Mouse (Mus musculus): ENCODE data around the gene Lcn4. TPM values are rescaled to one million over a fixed set of nuclear protein-coding genes. Genes with fewer than 3 reads are reported as not detected.

Lcn4 gene
- polyA plus RNA-seq, 1 experiment from 2014 or later: not detected

GRCm38 (mm10) chr2:26641006-26641647 is 30.0 kb downstream of the Lcn4 start:
- Histone ChIP-seq H3K9me3 (no peaks in the 10 kb centered on the region), H3K4me1 (peaks cover 35% of the 10 kb centered on the region), H3K4me3 (no peak overlapping the region), H3K27ac (no peak overlapping the region), H3K36me3 (peaks cover 31% of the 10 kb centered on the region), H3K27me3 (ENCODE audit: insufficient read depth, poor library complexity, severe bottlenecking) (no peaks in the 10 kb centered on the region)
- 67% methylated on average over 7 of the region's 7 CpGs for WGBS
- no peak for DNase-seq (ENCODE audit: low spot score)

DNA sequence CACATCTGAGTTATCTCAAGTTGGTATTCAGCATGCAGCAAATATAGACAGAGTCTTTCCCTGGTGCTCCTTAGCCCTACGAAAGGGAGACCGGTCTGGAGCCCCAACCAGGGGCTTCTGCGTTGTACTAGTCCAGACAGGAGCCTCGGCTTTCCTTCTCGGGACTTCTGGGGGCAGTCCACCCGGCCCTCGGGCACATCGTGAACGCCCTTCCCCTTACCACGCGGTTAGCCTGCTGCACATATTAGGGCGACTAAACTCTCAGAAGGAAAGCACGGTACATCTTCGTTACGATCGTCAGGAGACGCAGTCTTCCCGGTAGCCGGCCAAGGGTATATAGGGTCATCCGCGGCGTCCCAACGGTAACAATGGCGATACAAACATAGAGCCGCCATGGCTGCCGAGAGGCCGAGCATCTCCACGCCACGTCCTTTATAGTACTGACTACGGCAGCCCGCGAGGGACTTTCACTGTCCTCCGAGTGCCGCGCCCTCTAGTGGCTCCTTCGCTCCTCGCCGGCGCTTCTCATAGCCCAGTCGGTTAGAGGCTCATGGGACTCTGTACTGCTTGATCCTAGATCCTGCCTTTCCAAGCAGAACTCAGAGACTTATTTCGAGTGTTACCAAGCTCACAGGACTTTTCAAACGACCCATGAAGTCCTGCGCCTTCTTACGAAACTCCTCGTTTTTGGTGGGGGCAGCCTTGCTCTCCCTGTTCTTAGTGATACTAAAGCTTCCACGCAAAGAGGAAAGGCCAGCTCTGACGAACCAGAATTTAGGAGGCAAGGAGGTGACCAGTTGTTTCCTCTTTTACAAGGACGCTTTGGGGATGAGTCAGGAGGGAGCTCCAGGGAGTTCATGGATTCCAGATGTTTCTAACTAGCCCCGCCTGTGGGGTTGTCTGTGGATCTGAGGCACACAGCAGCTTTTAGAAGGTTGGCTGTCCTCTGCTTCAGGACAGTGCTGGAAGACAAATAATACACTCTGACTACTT is 30.9 kb downstream of the Lcn4 start:
- peak overlapping the region; percentile 86 for H3K4me3 ChIP-seq
- WGBS: 4% methylated on average over 49 of the region's 49 CpGs
- peak; percentile 96 for DNase-seq (ENCODE audit: low spot score)
- H3K27ac ChIP-seq: peak overlapping the region; percentile 94
- H3K27me3 ChIP-seq (ENCODE audit: insufficient read depth, poor library complexity, severe bottlenecking): no peaks in the 10 kb centered on the region
- H3K9me3 ChIP-seq: no peaks in the 10 kb centered on the region
- H3K36me3 ChIP-seq: peaks cover 41% of the 10 kb centered on the region
- H3K4me1 ChIP-seq: peaks cover 41% of the 10 kb centered on the region

GRCm38 (mm10) chr2:26639083-26639482 is 32.0 kb downstream of the Lcn4 start:
- no peak for DNase-seq (ENCODE audit: low spot score)
- H3K27ac ChIP-seq: peak overlapping the region; percentile 69
- H3K4me1 ChIP-seq: peaks cover 45% of the 10 kb centered on the region
- no peaks in the 10 kb centered on the region for H3K27me3 ChIP-seq (ENCODE audit: insufficient read depth, poor library complexity, severe bottlenecking)
- 15% methylated on average over 8 of the region's 8 CpGs for WGBS
- H3K9me3 ChIP-seq: no peaks in the 10 kb centered on the region
- peak overlapping the region; percentile 86 for H3K4me3 ChIP-seq
- H3K36me3 ChIP-seq: peaks cover 50% of the 10 kb centered on the region

GRCm38 (mm10) chr2:26638572-26638971 is 32.5 kb downstream of the Lcn4 start:
- Histone ChIP-seq H3K4me1 (peaks cover 41% of the 10 kb centered on the region), H3K9me3 (no peaks in the 10 kb centered on the region), H3K4me3 (peak overlapping the region; percentile 86), H3K36me3 (peaks cover 54% of the 10 kb centered on the region), H3K27ac (0 out of 2 replicates have a peak overlapping the region, but pooled peaks have one; percentile 69), H3K27me3 (ENCODE audit: insufficient read depth, poor library complexity, severe bottlenecking) (no peaks in the 10 kb centered on the region)
- WGBS: 75% methylated on average over 5 of the region's 5 CpGs
- no peak for DNase-seq (ENCODE audit: low spot score)

- no peak overlapping the region for H3K27ac ChIP-seq
- no peaks in the 10 kb centered on the region for H3K9me3 ChIP-seq
- H3K36me3 ChIP-seq: peaks cover 54% of the 10 kb centered on the region
- H3K27me3 ChIP-seq (ENCODE audit: insufficient read depth, poor library complexity, severe bottlenecking): no peaks in the 10 kb centered on the region
- peaks cover 41% of the 10 kb centered on the region for H3K4me1 ChIP-seq
- 70% methylated on average over 5 of the region's 5 CpGs for WGBS
- DNase-seq (ENCODE audit: low spot score): no peak
- peak overlapping the region; percentile 86 for H3K4me3 ChIP-seq
These were observed 33.0 kb downstream of the Lcn4 start for GRCm38 (mm10) chr2:26638039-26638438.

DNA sequence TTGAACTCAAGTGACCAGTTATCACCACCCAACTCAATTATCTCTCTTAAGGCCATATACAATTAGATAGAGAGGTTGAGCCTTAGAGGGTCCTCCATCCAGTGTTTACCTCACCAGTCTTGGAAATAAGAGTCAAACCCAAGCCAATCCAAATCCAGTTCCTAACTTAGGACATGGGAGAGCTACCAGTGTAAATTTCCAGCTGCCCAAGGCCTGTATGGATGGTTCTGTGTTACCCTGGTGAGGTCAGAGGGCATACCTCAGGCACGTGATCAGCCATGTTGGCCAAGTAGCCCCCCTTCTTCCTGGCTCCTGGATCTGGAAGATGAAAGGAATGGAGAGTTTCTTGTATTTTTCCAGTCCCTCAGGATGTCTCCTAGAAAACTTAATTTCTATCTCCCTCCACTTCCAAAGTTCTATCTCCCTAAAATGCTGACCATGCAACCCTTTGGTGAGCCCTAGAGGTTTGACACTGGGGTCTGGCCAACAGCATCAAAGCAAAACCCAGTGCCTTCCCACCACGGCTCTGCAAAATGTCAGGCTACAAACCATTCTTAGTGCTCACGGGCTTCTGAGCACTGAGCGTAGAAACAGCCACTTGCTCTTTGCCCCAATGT is 33.7 kb downstream of the Lcn4 start:
- H3K9me3 ChIP-seq: no peaks in the 10 kb centered on the region
- H3K36me3 ChIP-seq: peaks cover 54% of the 10 kb centered on the region
- H3K4me1 ChIP-seq: peaks cover 46% of the 10 kb centered on the region
- no peak for DNase-seq (ENCODE audit: low spot score)
- no peaks in the 10 kb centered on the region for H3K27me3 ChIP-seq (ENCODE audit: insufficient read depth, poor library complexity, severe bottlenecking)
- no peak overlapping the region for H3K27ac ChIP-seq
- H3K4me3 ChIP-seq: 0 out of 2 replicates have a peak overlapping the region, but pooled peaks have one; percentile 16
- WGBS: 79% methylated on average over 4 of the region's 4 CpGs

DNA sequence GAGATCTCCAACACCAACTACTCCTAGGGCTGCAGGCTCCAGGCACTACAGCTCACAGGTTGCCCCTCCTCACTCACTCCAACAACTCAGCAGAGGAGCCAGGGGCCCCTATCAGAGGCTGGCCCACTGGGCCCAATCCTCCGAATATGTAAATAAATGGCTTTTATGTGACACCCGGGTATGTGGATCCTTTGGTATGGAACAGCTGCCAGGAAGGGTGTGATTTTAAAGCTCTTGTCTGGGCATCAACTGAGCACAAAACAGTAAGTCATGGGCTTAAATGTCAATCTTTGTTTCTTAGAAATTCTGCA is 34.8 kb downstream of the Lcn4 start:
- no peak for DNase-seq (ENCODE audit: low spot score)
- 64% methylated on average over 2 of the region's 2 CpGs for WGBS
- no peaks in the 10 kb centered on the region for H3K9me3 ChIP-seq
- H3K4me1 ChIP-seq: peaks cover 46% of the 10 kb centered on the region
- peaks cover 54% of the 10 kb centered on the region for H3K36me3 ChIP-seq
- no peak overlapping the region for H3K4me3 ChIP-seq
- H3K27me3 ChIP-seq (ENCODE audit: insufficient read depth, poor library complexity, severe bottlenecking): no peaks in the 10 kb centered on the region
- no peak overlapping the region for H3K27ac ChIP-seq

- H3K27me3 ChIP-seq (ENCODE audit: insufficient read depth, poor library complexity, severe bottlenecking): peaks cover 4% of the 10 kb centered on the region; the same call in 1 of the 2 replicates
- WGBS: 65% methylated on average over 21 of the region's 21 CpGs
- H3K9me3 ChIP-seq: no peaks in the 10 kb centered on the region
- 0 out of 2 replicates have a peak overlapping the region, but pooled peaks have one; percentile 3 for H3K27ac ChIP-seq
- no peak overlapping the region for H3K4me3 ChIP-seq
- peaks cover 54% of the 10 kb centered on the region for H3K36me3 ChIP-seq
- peaks cover 46% of the 10 kb centered on the region for H3K4me1 ChIP-seq
- DNase-seq (ENCODE audit: low spot score): no peak
These were observed 35.4 kb downstream of the Lcn4 start for GRCm38 (mm10) chr2:26635489-26636324.

- no peak for DNase-seq (ENCODE audit: low spot score)
- H3K27me3 ChIP-seq (ENCODE audit: insufficient read depth, poor library complexity, severe bottlenecking): peaks cover 4% of the 10 kb centered on the region; the same call in 1 of the 2 replicates
- 67% methylated on average over 12 of the region's 12 CpGs for WGBS
- peak overlapping the region; percentile 3; the same call in 1 of the 2 replicates for H3K27ac ChIP-seq
- no peak overlapping the region; the same call in 1 of the 2 replicates for H3K4me3 ChIP-seq
- H3K9me3 ChIP-seq: no peaks in the 10 kb centered on the region
- peaks cover 54% of the 10 kb centered on the region for H3K36me3 ChIP-seq
- H3K4me1 ChIP-seq: peaks cover 45% of the 10 kb centered on the region
These were observed 36.2 kb downstream of the Lcn4 start for GRCm38 (mm10) chr2:26634629-26635488.

- DNase-seq (ENCODE audit: low spot score): no peak
- Histone ChIP-seq H3K27ac (no peak overlapping the region), H3K4me1 (peaks cover 49% of the 10 kb centered on the region), H3K4me3 (no peak overlapping the region), H3K9me3 (no peaks in the 10 kb centered on the region), H3K27me3 (ENCODE audit: insufficient read depth, poor library complexity, severe bottlenecking) (peaks cover 10% of the 10 kb centered on the region; the same call in 1 of the 2 replicates), H3K36me3 (peaks cover 52% of the 10 kb centered on the region)
- WGBS: 64% methylated on average over 4 of the region's 4 CpGs
These were observed 37.0 kb downstream of the Lcn4 start for GRCm38 (mm10) chr2:26633953-26634530.
